Mouse (Mus musculus) Patski (cell line): ENCODE results near the gene Rapgef4. TPM values are rescaled to one million over a fixed set of nuclear protein-coding genes. Genes with fewer than 3 reads are reported as not detected.

ENCODE experiments used
- ATAC-seq: fragments of 100-300 bp; one replicate; pipeline ENCODE4 v1.8.0; 2021
- CTCF ChIA-PET: fragments of 350-600 bp; sonication (Branson Sonifier 250); formaldehyde crosslinking; loops from one replicate; lab custom pipeline; 2022; ENCODE audit warnings: inconsistent platforms; lab: Charles Lee
- POLR2A ChIA-PET: fragments of 350-600 bp; sonication (Branson Sonifier 250); formaldehyde crosslinking; loops from one replicate; lab custom pipeline; 2022; ENCODE audit warnings: antibody characterized with exemption, inconsistent platforms; lab: Charles Lee
- DNase-seq: peaks from one replicate; pipeline ENCODE4 v3.0.0-alpha.2; 2011; ENCODE audit warnings: low read depth, low spot score
- H3K27me3 ChIP-seq: fragments of 371-371 bp; one replicate; pipeline ENCODE4 v1.5.1; 2021
- CTCF ChIP-seq: fragments of 100-300 bp; IDR thresholded peaks from one replicate; pipeline ENCODE4 v1.5.1; 2021
- in situ Hi-C: fragments of 300-500 bp; cut with MboI; formaldehyde crosslinking; loops from 3 replicates; pipeline ENCODE4 v1.11.1; 2018; ENCODE audit warnings: low pct_unique_long_range_greater_than_20kb, mixed read lengths
- polyA plus RNA-seq: library from polyadenylated mRNA; unstranded; gene quantifications from one replicate; pipeline ENCODE4 v1.2.3, GENCODE M21; 2021

The Rapgef4 gene
- polyA plus RNA-seq, 1 experiment from 2014 or later: 0.23 TPM

GRCm38 (mm10) chr2:72228881-72229280 is 247.8 kb downstream of the Rapgef4 start:
- POLR2A ChIA-PET: no interaction called here
- no peaks in the 10 kb centered on the region for H3K27me3 ChIP-seq
- in situ Hi-C loops: no loop called here
- no peak for TF ChIP-seq CTCF
- no peak for DNase-seq
- CTCF ChIA-PET: interaction anchor here (1.6 to 1.7 kb wide), 2 partner anchors 161 to 186 kb away, joined by 4 read pairs; no protein-coding TSS in a partner anchor
- no peak for ATAC-seq

- in situ Hi-C loops: loop anchor here (5.0 kb wide), 1 partner anchor 162 kb away; no protein-coding TSS in a partner anchor
- CTCF ChIA-PET: no interaction called here
- H3K27me3 ChIP-seq: no peaks in the 10 kb centered on the region
- peak; percentile 67 for DNase-seq
- peak; percentile 66 for ATAC-seq
- POLR2A ChIA-PET: interaction anchor here (0.7 kb wide), 1 partner anchor 586 kb away, joined by 3 read pairs; no protein-coding TSS in a partner anchor
- TF ChIP-seq CTCF: no peak
These were observed 249.5 kb downstream of the Rapgef4 start for GRCm38 (mm10) chr2:72230545-72230944.

GRCm38 (mm10) chr2:72234085-72234484 is 253.0 kb downstream of the Rapgef4 start:
- ChIA-PET CTCF (interaction anchor here (0.8 to 3.8 kb wide), 13 partner anchors 9 to 1044 kb away, joined by 3 to 49 read pairs (median 5); no protein-coding TSS in a partner anchor), POLR2A (interaction anchor here (0.8 kb wide), 1 partner anchor 162 kb away, joined by 3 read pairs; no protein-coding TSS in a partner anchor)
- in situ Hi-C loops: loop anchor here (5.0 kb wide), 1 partner anchor 158 kb away; no protein-coding TSS in a partner anchor
- ATAC-seq: no peak
- no peaks in the 10 kb centered on the region for H3K27me3 ChIP-seq
- no peak for TF ChIP-seq CTCF
- no peak for DNase-seq

GRCm38 (mm10) chr2:72234943-72235342 is 253.9 kb downstream of the Rapgef4 start:
- ATAC-seq: no peak

GRCm38 (mm10) chr2:72235361-72235901 is 254.4 kb downstream of the Rapgef4 start:
- CTCF ChIA-PET: interaction anchor here (0.7 to 3.8 kb wide), 22 partner anchors 10 to 1043 kb away, joined by 3 to 49 read pairs (median 5); no protein-coding TSS in a partner anchor
- no peak for DNase-seq
- ATAC-seq: no peak
- no peaks in the 10 kb centered on the region for H3K27me3 ChIP-seq
- no peak for TF ChIP-seq CTCF
- in situ Hi-C loops: no loop called here
- POLR2A ChIA-PET: no interaction called here

More at GRCm38 (mm10) chr2:72234943-72235342, 253.9 kb downstream of the Rapgef4 start:
- ChIA-PET POLR2A (interaction anchor here (0.8 kb wide), 1 partner anchor 161 kb away, joined by 3 read pairs; no protein-coding TSS in a partner anchor), CTCF (interaction anchor here (0.7 to 3.8 kb wide), 22 partner anchors 9 to 1043 kb away, joined by 3 to 49 read pairs (median 5); no protein-coding TSS in a partner anchor)
- in situ Hi-C loops: loop anchor here (5.0 kb wide), 1 partner anchor 157 kb away; no protein-coding TSS in a partner anchor
- TF ChIP-seq CTCF: peak; percentile 87
- H3K27me3 ChIP-seq: no peaks in the 10 kb centered on the region
- no peak for DNase-seq

GRCm38 (mm10) chr2:72238421-72238820 is 257.4 kb downstream of the Rapgef4 start:
- no peak for DNase-seq
- in situ Hi-C loops: no loop called here

GRCm38 (mm10) chr2:72238925-72239324 is 257.9 kb downstream of the Rapgef4 start:
- DNase-seq: no peak
- ChIA-PET POLR2A (no interaction called here), CTCF (no interaction called here)
- in situ Hi-C loops: no loop called here
- TF ChIP-seq CTCF: no peak
- no peak for ATAC-seq
- H3K27me3 ChIP-seq: no peaks in the 10 kb centered on the region

More at GRCm38 (mm10) chr2:72238421-72238820, 257.4 kb downstream of the Rapgef4 start:
- ChIA-PET POLR2A (no interaction called here), CTCF (no interaction called here)
- H3K27me3 ChIP-seq: no peaks in the 10 kb centered on the region
- TF ChIP-seq CTCF: no peak
- no peak for ATAC-seq

GRCm38 (mm10) chr2:72239456-72239855 is 258.4 kb downstream of the Rapgef4 start:
- no peak for ATAC-seq
- no peak for DNase-seq
- POLR2A ChIA-PET: no interaction called here
- H3K27me3 ChIP-seq: no peaks in the 10 kb centered on the region
- no peak for TF ChIP-seq CTCF
- in situ Hi-C loops: no loop called here
- CTCF ChIA-PET: no interaction called here

GRCm38 (mm10) chr2:72239993-72240392 is 259.0 kb downstream of the Rapgef4 start:
- CTCF ChIA-PET: interaction anchor here (0.7 kb wide), 1 partner anchor 59 kb away, joined by 3 read pairs; no protein-coding TSS in a partner anchor
- no peak for TF ChIP-seq CTCF
- ATAC-seq (no peak), DNase-seq (no peak)
- H3K27me3 ChIP-seq: no peaks in the 10 kb centered on the region
- POLR2A ChIA-PET: no interaction called here
- in situ Hi-C loops: no loop called here

- DNase-seq (no peak), ATAC-seq (no peak)
- in situ Hi-C loops: no loop called here
- no peaks in the 10 kb centered on the region for H3K27me3 ChIP-seq
- no peak for TF ChIP-seq CTCF
- POLR2A ChIA-PET: no interaction called here
- CTCF ChIA-PET: interaction anchor here (0.7 kb wide), 1 partner anchor 58 kb away, joined by 3 read pairs; no protein-coding TSS in a partner anchor
These were observed 259.7 kb downstream of the Rapgef4 start for GRCm38 (mm10) chr2:72240691-72241090.
